In the genomic region with DNA sequence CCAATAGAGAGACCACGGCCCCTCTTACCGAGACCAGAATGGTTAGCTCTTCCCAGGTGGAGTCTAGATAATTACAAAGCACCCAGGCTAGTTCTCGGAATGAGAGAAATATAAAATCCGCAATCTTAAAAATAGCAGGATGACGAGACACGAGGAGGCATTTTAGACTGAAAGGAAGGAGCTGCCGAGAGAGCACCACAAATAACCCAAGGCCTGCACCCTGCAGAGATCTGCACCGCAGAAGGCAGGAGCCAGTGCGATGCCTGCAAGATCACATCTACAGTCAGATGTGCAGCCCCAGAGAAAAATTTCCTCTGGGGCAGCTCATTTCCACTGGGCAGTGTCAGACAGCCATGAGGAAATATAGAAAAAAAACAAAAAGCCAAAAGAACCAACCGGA, we compare ENCODE assay signal across 17 mouse cellular contexts.
"Had no signal": no experiment of that assay in that cellular context is flagged by ENCODE, and none has a peak within 500 bp of the region (broad histone marks: within the 10 kb centered on the region; RNA-seq: fewer than 3 reads in every experiment).

No protein-coding gene starts in this region.

- H3K4me3 ChIP-seq: kidney, embryonic 15.5 days; limb, embryonic 10.5 days; limb, embryonic 13.5 days; liver, embryonic 12.5 days; liver, embryonic 15.5 days had no signal

- H3K4me2 ChIP-seq: kidney, embryonic 15.5 days; limb, embryonic 13.5 days; liver, embryonic 12.5 days; liver, embryonic 15.5 days; midbrain, embryonic 11.5 days had no signal

- H3K27ac ChIP-seq: kidney, embryonic 15.5 days; limb, embryonic 10.5 days; limb, embryonic 13.5 days; liver, embryonic 12.5 days; liver, embryonic 15.5 days had no signal

- H3K9ac ChIP-seq: kidney, embryonic 15.5 days; limb, embryonic 13.5 days; liver, embryonic 12.5 days; liver, embryonic 15.5 days had no signal

- H3K4me1 ChIP-seq: limb, embryonic 10.5 days had no signal

- H3K27me3 ChIP-seq: kidney, embryonic 15.5 days; limb, embryonic 13.5 days; liver, embryonic 12.5 days; liver, embryonic 15.5 days had no signal

- ATAC-seq: liver, embryonic 12.5 days had no signal

- DNase-seq: kidney, adult 8-10 months; kidney, postnatal 10 days; kidney, postnatal 36 days; layer of hippocampus, postnatal 36 days; liver; lung, adult 18-20 months; lung, postnatal 14 days; lung, postnatal 4 days; midbrain, embryonic 14.5 days; thymus, adult 18-20 months; thymus, postnatal 36 days had no signal
